ENCODE assay signal across 18 mouse cellular contexts in the genomic region with DNA sequence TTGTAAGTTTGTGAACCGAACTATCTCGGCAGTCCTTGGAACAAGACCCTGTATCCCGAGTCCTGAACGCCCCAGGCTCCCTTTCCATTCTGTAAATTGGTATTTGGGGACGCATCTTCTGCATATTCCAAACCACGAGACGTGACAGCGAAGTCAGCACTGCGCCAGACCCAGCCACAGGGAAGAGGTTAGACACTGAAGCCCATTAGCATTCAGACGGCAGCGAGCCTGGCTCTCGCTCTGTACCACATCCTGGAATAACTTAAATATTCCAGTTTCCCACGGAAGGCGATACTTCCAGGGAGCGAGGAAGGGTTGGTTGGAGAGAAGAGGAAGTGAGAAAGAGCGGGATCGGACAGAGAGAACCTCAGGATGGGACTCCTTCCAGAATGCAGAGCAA.
"Had no signal": no experiment of that assay in that cellular context is flagged by ENCODE, and none has a peak within 500 bp of the region (broad histone marks: within the 10 kb centered on the region; RNA-seq: fewer than 3 reads in every experiment).

No protein-coding gene starts in this region.

- H3K4me1 ChIP-seq: midbrain, embryonic 10.5 days; midbrain, embryonic 15.5 days; neural tube, embryonic 15.5 days had no signal

- H3K9ac ChIP-seq: lung, embryonic 14.5 days; midbrain, embryonic 12.5 days; midbrain, embryonic 15.5 days; neural tube, embryonic 13.5 days; neural tube, embryonic 15.5 days had no signal

- H3K4me2 ChIP-seq: lung, embryonic 14.5 days; midbrain, embryonic 12.5 days; midbrain, embryonic 15.5 days; neural tube, embryonic 13.5 days; neural tube, embryonic 15.5 days had no signal

- H3K4me3 ChIP-seq: midbrain, embryonic 10.5 days; midbrain, embryonic 12.5 days; midbrain, embryonic 15.5 days; myocyte; neural tube, embryonic 13.5 days; neural tube, embryonic 15.5 days had no signal

- H3K27ac ChIP-seq: midbrain, embryonic 10.5 days; midbrain, embryonic 12.5 days; midbrain, embryonic 15.5 days; neural tube, embryonic 13.5 days; neural tube, embryonic 15.5 days had no signal

- H3K36me3 ChIP-seq: midbrain, embryonic 10.5 days; midbrain, embryonic 12.5 days; midbrain, embryonic 15.5 days; neural tube, embryonic 13.5 days; neural tube, embryonic 15.5 days had no signal

- H3K27me3 ChIP-seq: midbrain, embryonic 12.5 days; midbrain, embryonic 15.5 days; neural tube, embryonic 13.5 days; neural tube, embryonic 15.5 days had no signal

- H3K9me3 ChIP-seq: midbrain, embryonic 10.5 days; midbrain, embryonic 12.5 days; midbrain, embryonic 15.5 days; neural tube, embryonic 13.5 days; neural tube, embryonic 15.5 days had no signal

- DNase-seq: lung, adult 18-20 months; lung, embryonic 14.5 days; lung, postnatal 10 days; lung, postnatal 4 days; retina, postnatal 1 day; right cerebral cortex, adult 18-20 months; right cerebral cortex, postnatal 25 days; right cerebral cortex, postnatal 4 days; spleen, adult 18-20 months; thymus, adult 18-20 months; thymus, postnatal 14 days; thymus, postnatal 36 days had no signal

- ATAC-seq: midbrain, embryonic 15.5 days had no signal
